Mouse (Mus musculus): Measurements from ENCODE around the gene Mthfd1.

The Mthfd1 gene

GRCm38 (mm10) chr12:76263876-76264275, 8.8 kb downstream of the Mthfd1 start:
- DNase-seq (ENCODE audit: low read depth): no peak

GRCm38 (mm10) chr12:76264325-76264965, 9.3 kb downstream of the Mthfd1 start:
- DNase-seq (ENCODE audit: low read depth): peak; percentile 75

GRCm38 (mm10) chr12:76265001-76265400, 9.9 kb downstream of the Mthfd1 start:
- no peak for DNase-seq (ENCODE audit: low read depth)

- peak; percentile 68 for DNase-seq (ENCODE audit: low read depth)
Measured at GRCm38 (mm10) chr12:76266875-76267274, 11.8 kb downstream of the Mthfd1 start.

GRCm38 (mm10) chr12:76268686-76269085, 13.6 kb downstream of the Mthfd1 start:
- no peak for DNase-seq (ENCODE audit: low read depth)

- DNase-seq (ENCODE audit: low read depth): no peak
Measured at GRCm38 (mm10) chr12:76269196-76269595, 14.1 kb downstream of the Mthfd1 start.

DNA sequence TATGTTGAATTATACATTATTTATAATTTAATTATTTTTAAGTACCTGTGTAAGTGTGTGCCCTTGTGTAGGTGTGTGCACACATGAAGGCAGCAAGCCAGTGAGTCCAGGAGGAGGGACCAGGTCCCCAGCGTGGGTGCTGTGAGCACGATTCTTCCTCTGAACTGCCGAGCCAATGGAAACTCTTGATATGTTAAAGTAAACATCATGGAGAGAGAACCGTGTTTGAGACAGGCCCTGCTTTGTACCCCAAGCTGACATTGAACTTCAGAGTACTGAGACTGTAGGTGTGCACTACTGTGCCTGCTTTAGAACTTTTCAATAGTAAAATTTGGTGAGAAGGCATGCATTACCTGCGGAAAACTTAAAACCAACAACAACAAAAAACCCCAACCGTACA, 16.4 kb downstream of the Mthfd1 start:
- DNase-seq (ENCODE audit: low read depth): no peak

- DNase-seq (ENCODE audit: low read depth): no peak
Measured at GRCm38 (mm10) chr12:76272610-76273524, 17.8 kb downstream of the Mthfd1 start.

- peak; percentile 12 for DNase-seq (ENCODE audit: low read depth)
Measured at GRCm38 (mm10) chr12:76278209-76278608, 23.1 kb downstream of the Mthfd1 start.

DNA sequence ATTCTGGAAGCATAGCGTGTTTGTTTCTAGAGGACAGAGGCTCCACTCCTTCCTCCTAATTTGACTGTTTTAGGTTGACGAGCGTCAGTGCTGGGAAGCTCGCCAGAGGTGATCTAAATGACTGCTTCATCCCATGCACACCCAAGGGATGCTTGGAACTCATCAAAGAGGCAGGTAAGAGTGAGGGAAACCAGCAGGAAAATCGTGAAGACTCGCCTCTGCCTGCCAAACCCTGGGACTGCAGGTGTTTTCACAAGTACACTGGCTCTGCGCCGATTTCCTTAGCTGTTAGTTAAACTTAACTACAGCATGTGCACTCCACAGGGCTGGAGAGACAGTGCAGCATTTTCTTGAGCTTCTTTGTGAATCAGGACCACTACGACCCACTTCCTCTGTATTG, 25.5 kb downstream of the Mthfd1 start:
- no peak for DNase-seq (ENCODE audit: low read depth)

DNA sequence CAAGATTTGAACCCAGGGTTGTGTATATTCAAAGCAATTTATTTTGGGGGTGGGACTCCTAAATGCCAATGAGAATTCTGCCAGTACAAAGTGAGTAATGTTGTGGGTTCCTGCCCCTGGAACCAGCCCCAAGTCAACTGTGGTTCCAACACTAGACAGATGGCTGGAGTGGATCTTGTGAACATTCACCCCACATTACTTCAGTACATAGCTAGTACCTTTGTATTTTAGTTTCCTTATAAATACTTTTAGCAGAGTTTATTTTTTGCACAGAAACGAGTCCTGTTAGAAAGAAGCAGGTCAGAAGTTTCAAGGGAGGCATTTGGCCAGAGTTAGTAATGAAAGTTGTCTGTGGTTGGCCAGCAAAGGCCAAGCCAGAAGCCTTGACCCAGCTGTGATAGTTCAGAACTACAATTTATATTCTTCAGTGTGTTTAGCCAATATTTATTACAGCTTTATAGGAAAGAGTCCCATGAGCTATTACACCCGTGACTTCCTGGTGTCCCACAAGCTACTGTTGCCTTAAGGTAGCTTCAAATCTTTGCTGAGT, 26.1 kb downstream of the Mthfd1 start:
- no peak for DNase-seq (ENCODE audit: low read depth)

DNA sequence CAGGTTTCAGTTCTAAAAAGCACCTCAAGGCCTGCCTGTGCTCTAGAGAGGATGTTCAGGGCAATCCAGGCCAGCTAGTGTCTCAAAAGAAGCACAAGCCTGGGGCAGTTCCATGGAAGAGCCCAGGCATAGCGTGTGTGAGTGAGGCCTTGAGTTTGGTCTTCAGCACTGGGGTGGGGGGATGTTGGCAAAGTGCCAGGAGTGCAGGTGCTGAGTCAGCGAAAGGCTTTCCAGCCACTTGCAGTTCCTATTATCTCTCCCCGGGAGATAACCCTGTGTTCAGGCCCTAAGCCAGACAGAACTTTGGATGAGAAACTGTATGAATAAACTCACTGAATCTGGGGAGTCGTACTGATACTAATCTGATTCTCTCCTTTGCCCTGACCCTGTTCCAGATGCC, 27.0 kb downstream of the Mthfd1 start:
- DNase-seq (ENCODE audit: low read depth): peak; percentile 20

DNA sequence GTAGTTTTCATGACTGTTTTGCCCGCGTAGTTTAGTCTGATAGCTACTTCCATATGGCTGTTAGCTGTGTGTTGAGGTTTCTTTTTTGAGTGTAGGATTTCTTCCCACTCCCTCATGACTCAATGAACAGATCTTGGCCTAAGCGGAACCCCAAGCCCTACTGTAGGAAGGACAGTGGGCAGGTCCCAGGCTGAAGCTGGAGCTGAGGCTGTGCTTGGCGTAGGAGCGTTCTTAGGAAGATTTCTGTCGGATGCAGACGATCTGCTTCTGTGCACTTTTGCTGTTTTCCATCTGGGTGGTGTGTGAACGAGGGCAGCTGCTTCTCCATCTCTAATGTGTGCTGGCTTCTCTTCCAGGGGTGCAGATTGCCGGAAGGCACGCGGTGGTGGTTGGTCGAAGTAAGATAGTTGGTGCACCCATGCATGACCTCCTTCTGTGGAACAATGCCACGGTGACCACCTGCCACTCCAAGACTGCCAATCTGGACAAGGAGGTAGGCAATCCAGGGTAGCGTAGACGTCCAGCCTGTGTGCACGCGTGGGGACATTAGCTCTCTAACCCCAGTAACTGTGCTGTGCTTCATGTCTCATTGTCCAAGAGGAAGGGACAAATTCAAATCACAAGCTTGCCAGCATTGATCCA, 27.6 kb downstream of the Mthfd1 start:
- DNase-seq (ENCODE audit: low read depth): no peak

- no peak for DNase-seq (ENCODE audit: low read depth)
Measured at GRCm38 (mm10) chr12:76285418-76285817, 30.3 kb downstream of the Mthfd1 start.

- DNase-seq (ENCODE audit: low read depth): no peak
Measured at GRCm38 (mm10) chr12:76287986-76288385, 32.9 kb downstream of the Mthfd1 start.

GRCm38 (mm10) chr12:76288494-76288893, 33.4 kb downstream of the Mthfd1 start:
- no peak for DNase-seq (ENCODE audit: low read depth)

DNA sequence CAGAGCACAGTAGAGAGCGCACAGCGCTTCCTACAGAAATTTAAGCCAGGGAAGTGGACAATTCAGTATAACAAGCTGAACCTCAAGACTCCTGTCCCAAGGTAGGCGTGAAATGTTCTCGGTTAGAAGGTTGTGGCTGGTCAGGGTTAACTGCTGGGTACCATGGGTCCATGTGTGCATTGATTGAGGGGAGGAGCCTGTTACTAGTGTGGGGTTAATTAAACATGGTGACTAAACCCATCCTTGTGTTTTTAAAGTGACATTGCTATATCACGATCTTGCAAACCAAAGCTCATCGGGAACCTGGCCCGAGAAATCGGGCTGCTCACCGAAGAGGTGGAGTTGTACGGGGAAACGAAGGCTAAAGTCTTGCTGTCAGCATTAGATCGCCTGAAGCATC, 34.3 kb downstream of the Mthfd1 start:
- DNase-seq (ENCODE audit: low read depth): no peak

- peak; percentile 35 for DNase-seq (ENCODE audit: low read depth)
Measured at GRCm38 (mm10) chr12:76290271-76290670, 35.2 kb downstream of the Mthfd1 start.

GRCm38 (mm10) chr12:76293192-76293591, 38.1 kb downstream of the Mthfd1 start:
- DNase-seq (ENCODE audit: low read depth): peak; percentile 76

DNA sequence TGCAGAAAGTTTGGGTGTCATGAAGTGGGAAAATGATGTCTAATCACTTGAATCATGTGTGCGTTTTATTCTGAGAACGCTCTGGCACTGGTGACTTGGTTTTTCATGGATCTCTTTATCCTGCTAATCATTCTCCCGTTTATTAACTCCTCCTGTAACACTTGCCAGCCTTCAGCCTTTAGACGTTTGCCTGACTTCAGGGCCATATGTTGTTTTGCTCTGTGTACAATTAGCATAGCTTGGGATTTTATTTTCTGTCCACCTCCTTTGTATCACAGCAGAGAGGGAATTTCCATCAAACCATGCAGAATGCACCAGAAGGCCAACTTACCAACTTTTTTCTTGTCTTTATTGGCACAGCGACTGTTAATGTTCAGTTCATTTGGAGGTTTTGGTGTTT, 42.7 kb downstream of the Mthfd1 start:
- DNase-seq (ENCODE audit: low read depth): no peak

DNA sequence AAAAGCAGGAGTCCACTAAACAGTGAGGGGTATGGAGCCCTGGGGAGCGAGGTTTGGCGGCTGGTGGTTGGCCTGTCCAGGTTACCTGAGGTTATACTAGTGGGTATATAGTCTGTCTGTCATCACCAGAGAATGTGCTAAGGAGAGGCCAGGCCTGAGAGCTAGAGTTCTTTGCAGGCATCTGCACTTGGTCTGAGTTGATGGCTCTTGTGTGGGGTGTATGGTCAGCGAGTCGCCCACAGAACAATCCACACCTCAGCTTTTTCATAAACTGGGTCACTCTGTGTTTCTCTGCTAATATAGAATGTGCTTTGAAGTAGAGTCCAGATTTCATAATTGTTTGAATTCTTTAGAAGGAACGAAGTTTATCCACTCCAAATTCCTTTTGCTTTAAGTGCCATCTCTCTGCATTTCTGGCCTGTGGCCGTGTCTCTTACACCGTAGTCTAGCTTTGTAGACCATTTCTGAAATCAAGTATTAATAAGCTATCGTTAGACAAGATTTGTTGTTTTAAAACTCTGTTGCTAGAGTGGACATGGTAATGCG, 44.3 kb downstream of the Mthfd1 start:
- no peak for DNase-seq (ENCODE audit: low read depth)

GRCm38 (mm10) chr12:76300367-76300766, 45.3 kb downstream of the Mthfd1 start:
- DNase-seq (ENCODE audit: low read depth): no peak
